ENCODE assay signal across 21 mouse cellular contexts in genomic region chr6:116914073-116914472, GRCm38 (mm10).
DNase-seq lines count a peak whose midpoint lies in the region; ATAC-seq lines count a peak whose summit lies in the region.
"Had no signal": no experiment of that assay in that cellular context is flagged by ENCODE, and none has a peak within 500 bp of the region (broad histone marks: within the 10 kb centered on the region; RNA-seq: fewer than 3 reads in every experiment).

No protein-coding gene starts in this region.

- no peaks in the 10 kb centered on the region for H3K36me3 ChIP-seq in intestine, embryonic 15.5 days
- H3K36me3 ChIP-seq in intestine, embryonic 16.5 days (ENCODE audit: control insufficient read depth, insufficient read depth, low read length) = no peaks in the 10 kb centered on the region
- H3K36me3 ChIP-seq: embryonic facial prominence, embryonic 13.5 days; embryonic facial prominence, embryonic 15.5 days; forebrain, embryonic 10.5 days; forebrain, embryonic 12.5 days had no signal

- no peaks in the 10 kb centered on the region for H3K27me3 ChIP-seq in intestine, embryonic 15.5 days (replicated peaks)
- H3K27me3 ChIP-seq in intestine, embryonic 16.5 days (replicated peaks; ENCODE audit: control insufficient read depth, insufficient read depth, low read length) = no peaks in the 10 kb centered on the region
- H3K27me3 ChIP-seq: embryonic facial prominence, embryonic 13.5 days; embryonic facial prominence, embryonic 15.5 days; forebrain, embryonic 12.5 days had no signal

- no peaks in the 10 kb centered on the region for H3K4me1 ChIP-seq in intestine, embryonic 15.5 days (replicated peaks)
- no peaks in the 10 kb centered on the region for H3K4me1 ChIP-seq in intestine, embryonic 16.5 days (ENCODE audit: control insufficient read depth, insufficient read depth, low read length)
- H3K4me1 ChIP-seq: forebrain, embryonic 10.5 days; forebrain, embryonic 12.5 days had no signal

- peak; percentile 25 for DNase-seq in large intestine, adult 2 months (ENCODE audit: low read depth, low spot score)
- no peak for DNase-seq in heart, adult 18-20 months
- DNase-seq: adrenal gland, adult 8-10 months; adrenal gland, postnatal 25 days; cerebellum, adult 11 months; cerebellum, adult 18-20 months; cerebellum, adult 8-10 months; cerebellum, adult 9-11 months; cerebellum, postnatal 14 days; cerebellum, postnatal 36 days; embryo, embryonic 11 days had no signal

- ATAC-seq in intestine, embryonic 15.5 days = peak; percentile 90
- ATAC-seq in intestine, embryonic 16.5 days = peak; percentile 89
- ATAC-seq in activated CD4-positive, CD25-positive, alpha-beta regulatory T cell, adult 4 months = no peak
- ATAC-seq: forebrain, embryonic 14.5 days; forebrain, embryonic 16.5 days had no signal

- no peaks in the 10 kb centered on the region for H3K9me3 ChIP-seq in intestine, embryonic 15.5 days
- H3K9me3 ChIP-seq in intestine, embryonic 16.5 days (ENCODE audit: control insufficient read depth, low read length) = no peaks in the 10 kb centered on the region
- H3K9me3 ChIP-seq: embryonic facial prominence, embryonic 13.5 days; embryonic facial prominence, embryonic 15.5 days; forebrain, embryonic 10.5 days; forebrain, embryonic 12.5 days had no signal

- 50% methylated on average over 1 of the region's 1 CpGs for WGBS in intestine, embryonic 15.5 days
- WGBS in intestine, embryonic 16.5 days = 54% methylated on average over 1 of the region's 1 CpGs
- 23% methylated on average over 1 of the region's 1 CpGs for WGBS in large intestine, adult 2 months

- no peak overlapping the region for H3K4me3 ChIP-seq in intestine, embryonic 15.5 days (replicated peaks)
- H3K4me3 ChIP-seq in intestine, embryonic 16.5 days (ENCODE audit: low read length) = no peak overlapping the region
- H3K4me3 ChIP-seq: embryonic facial prominence, embryonic 13.5 days; embryonic facial prominence, embryonic 15.5 days; erythroblast, embryonic 14.5 days; forebrain, embryonic 10.5 days; forebrain, embryonic 12.5 days had no signal

- no peak overlapping the region for H3K9ac ChIP-seq in intestine, embryonic 15.5 days
- H3K9ac ChIP-seq in intestine, embryonic 16.5 days (ENCODE audit: low read depth, low read length) = no peak overlapping the region
- H3K9ac ChIP-seq: embryonic facial prominence, embryonic 13.5 days; embryonic facial prominence, embryonic 15.5 days; forebrain, embryonic 12.5 days had no signal

- no peak overlapping the region for H3K4me2 ChIP-seq in intestine, embryonic 15.5 days (replicated peaks)
- H3K4me2 ChIP-seq in intestine, embryonic 16.5 days (ENCODE audit: low read depth, low read length) = no peak overlapping the region
- H3K4me2 ChIP-seq: embryonic facial prominence, embryonic 13.5 days; embryonic facial prominence, embryonic 15.5 days; forebrain, embryonic 12.5 days had no signal

- no peak overlapping the region for H3K27ac ChIP-seq in intestine, embryonic 15.5 days
- H3K27ac ChIP-seq in intestine, embryonic 16.5 days (ENCODE audit: low read length) = no peak overlapping the region
- H3K27ac ChIP-seq: embryonic facial prominence, embryonic 13.5 days; embryonic facial prominence, embryonic 15.5 days; forebrain, embryonic 10.5 days; forebrain, embryonic 12.5 days had no signal
